Mouse (Mus musculus) stomach, postnatal 0 days (tissue): ENCODE data around the gene Wwox. TPM values are rescaled to one million over a fixed set of nuclear protein-coding genes. Genes with fewer than 3 reads are reported as not detected.

Experiments
- ATAC-seq: fragments of 200-750 bp; cut with Nextera tagmentation; 2 replicates; pipeline ENCODE4 v1.8.0; 2017; ENCODE audit not compliant: low FRiP score, low TSS enrichment
- DNase-seq: peaks from one replicate; pipeline ENCODE4 v3.0.0-alpha.2; 2016; ENCODE audit warnings: low spot score
- H3K27ac ChIP-seq: fragments of 300-500 bp; sonication (generic); replicated peaks from 2 replicates; pipeline ENCODE4 v1.5.1; 2014; ENCODE audit warnings: mild to moderate bottlenecking, control low read depth
- H3K27me3 ChIP-seq: fragments of 300-500 bp; sonication (generic); 2 replicates; pipeline ENCODE4 v1.6.1; 2014; ENCODE audit warnings: low read length; ENCODE audit not compliant: control insufficient read depth, insufficient read depth
- H3K36me3 ChIP-seq: fragments of 300-500 bp; sonication (generic); 2 replicates; pipeline ENCODE4 v1.6.1; 2014; ENCODE audit warnings: low read length, mixed read lengths; ENCODE audit not compliant: control insufficient read depth, insufficient read depth
- H3K4me1 ChIP-seq: fragments of 300-500 bp; sonication (generic); replicated peaks from 2 replicates; pipeline ENCODE4 v1.6.1; 2014; ENCODE audit warnings: antibody characterized with exemption; ENCODE audit not compliant: control insufficient read depth, insufficient read depth
- H3K4me2 ChIP-seq: fragments of 300-500 bp; sonication (generic); replicated peaks from 2 replicates; pipeline ENCODE4 v1.6.1; 2014; ENCODE audit warnings: low read depth, mild to moderate bottlenecking, control low read depth, moderate library complexity
- H3K4me3 ChIP-seq: fragments of 300-500 bp; sonication (generic); 2 replicates; pipeline ENCODE4 v1.5.1; 2014; ENCODE audit warnings: low read depth, low read length, control low read depth
- H3K9ac ChIP-seq: fragments of 300-500 bp; sonication (generic); 2 replicates; pipeline ENCODE4 v1.6.1; 2014; ENCODE audit warnings: mild to moderate bottlenecking, low read length, control low read depth, mixed read lengths
- H3K9me3 ChIP-seq: fragments of 300-500 bp; sonication (generic); 2 replicates; pipeline ENCODE4 v1.6.1; 2016; ENCODE audit warnings: low read length; ENCODE audit not compliant: control insufficient read depth
- CTCF ChIP-seq: IDR thresholded peaks from 2 replicates; pipeline ENCODE4 v1.5.1; 2016; ENCODE audit warnings: antibody characterized with exemption, low read depth, mild to moderate bottlenecking, moderate library complexity
- EP300 ChIP-seq: optimal IDR thresholded peaks from 2 replicates; pipeline ENCODE3; 2016; ENCODE audit warnings: antibody characterized with exemption
- WGBS: fragments of 180-500 bp; shearing (Covaris S2); extraction: QIAGEN DNeasy Blood & Tissue Kit; methylation state at CpG from one replicate; pipeline ENCODE4 v1.1.7; 2014; 5-methylcytosine and 5-hydroxymethylcytosine counted together
- polyA plus RNA-seq: library from polyadenylated mRNA; unstranded; fragments of >200 nt; fragmentation: Nextera tagmentation; extraction: Ambion mirVana; gene quantifications from 2 replicates; pipeline ENCODE4 v1.2.1, GENCODE M21; 2015

Wwox gene
- polyA plus RNA-seq, 1 experiment from 2014 or later: 9.2 TPM

DNA sequence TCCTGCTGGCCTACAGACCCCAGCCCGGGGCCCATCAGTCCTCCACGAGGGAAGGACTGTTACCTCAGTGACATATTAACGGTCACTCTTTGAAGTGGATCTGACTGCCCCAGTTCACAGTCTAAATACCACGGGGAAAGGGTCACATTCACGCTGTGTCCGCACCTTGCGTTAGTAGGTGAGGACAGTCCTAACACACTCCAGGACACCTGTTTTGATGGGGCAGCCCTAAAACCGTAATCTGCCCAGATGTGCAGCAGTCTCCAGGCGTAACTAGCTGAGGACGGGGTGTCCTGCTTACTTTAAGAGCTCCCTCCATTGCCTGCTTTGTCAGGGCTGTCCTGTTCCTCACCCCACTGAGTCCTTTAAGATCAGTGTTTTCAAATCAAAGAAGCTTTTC lies 160.1 kb downstream of the Wwox start:
- 68% methylated on average over 10 of the region's 10 CpGs for WGBS
- TF ChIP-seq CTCF (no peak), EP300 (no peak)
- no peak for ATAC-seq

DNA sequence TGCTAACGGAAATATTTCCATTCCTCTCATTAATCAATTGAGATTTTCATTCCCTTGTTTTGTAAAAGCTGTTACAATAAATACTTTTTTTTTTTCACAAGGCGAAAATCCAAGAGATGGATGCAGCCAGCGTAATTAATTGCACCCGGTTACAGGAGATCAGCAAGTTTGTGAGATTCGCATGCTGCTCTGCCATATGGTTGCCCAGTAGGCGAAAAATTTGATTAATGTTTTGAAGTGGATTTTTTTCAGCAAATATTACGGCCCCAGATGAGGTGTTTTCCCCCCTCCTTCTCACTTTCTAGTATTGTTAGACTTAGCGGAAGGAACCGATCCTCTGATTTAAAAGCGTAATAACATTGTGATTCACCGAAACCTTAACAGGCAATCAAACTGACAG lies 160.7 kb downstream of the Wwox start:
- ATAC-seq: no peak
- Histone ChIP-seq H3K36me3 (no peaks in the 10 kb centered on the region), H3K27ac (no peak overlapping the region), H3K4me1 (0 out of 2 replicates have a peak, but pooled peaks cover 2% of the 10 kb centered on the region), H3K9me3 (no peaks in the 10 kb centered on the region), H3K9ac (no peak overlapping the region), H3K27me3 (no peaks in the 10 kb centered on the region), H3K4me2 (no peak overlapping the region), H3K4me3 (no peak overlapping the region)
- no peak for TF ChIP-seq CTCF
- TF ChIP-seq EP300: no peak
- 87% methylated on average over 11 of the region's 11 CpGs for WGBS
- no peak for DNase-seq

More for the DNA sequence above, 160.1 kb downstream of the Wwox start:
- H3K4me1 ChIP-seq: 0 out of 2 replicates have a peak, but pooled peaks cover 2% of the 10 kb centered on the region
- H3K4me3 ChIP-seq: no peak overlapping the region
- no peak overlapping the region for H3K4me2 ChIP-seq
- H3K27me3 ChIP-seq: no peaks in the 10 kb centered on the region
- H3K9ac ChIP-seq: no peak overlapping the region
- DNase-seq: no peak
- no peak overlapping the region for H3K27ac ChIP-seq
- H3K36me3 ChIP-seq: no peaks in the 10 kb centered on the region
- no peaks in the 10 kb centered on the region for H3K9me3 ChIP-seq

DNA sequence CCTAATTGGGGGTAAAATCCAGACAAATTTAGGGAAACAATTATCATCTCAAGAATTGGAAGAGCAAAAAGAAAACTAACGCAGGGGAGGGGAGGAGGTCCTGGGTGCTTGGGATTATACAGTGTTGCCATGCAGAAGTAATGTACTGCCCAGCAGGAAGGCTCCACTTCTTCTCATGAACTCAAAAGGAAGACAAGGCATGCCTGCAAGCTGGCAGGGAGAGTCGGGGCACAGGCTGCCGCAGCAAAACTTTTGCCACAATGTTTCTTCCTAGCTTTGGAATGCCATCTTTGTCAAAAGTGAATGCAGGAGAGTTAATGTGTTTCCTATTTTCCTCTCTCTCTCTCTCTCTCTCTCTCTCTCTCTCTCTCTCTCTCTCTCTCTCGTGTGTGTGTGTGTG lies 163.6 kb downstream of the Wwox start:
- H3K9ac ChIP-seq: no peak overlapping the region
- H3K27ac ChIP-seq: no peak overlapping the region
- ATAC-seq (no peak), DNase-seq (no peak)
- H3K4me3 ChIP-seq: no peak overlapping the region
- no peak overlapping the region for H3K4me2 ChIP-seq
- TF ChIP-seq CTCF (no peak), EP300 (no peak)
- no peaks in the 10 kb centered on the region for H3K9me3 ChIP-seq
- no peaks in the 10 kb centered on the region for H3K27me3 ChIP-seq
- 77% methylated on average over 3 of the region's 4 CpGs for WGBS
- no peaks in the 10 kb centered on the region for H3K36me3 ChIP-seq
- 0 out of 2 replicates have a peak, but pooled peaks cover 2% of the 10 kb centered on the region for H3K4me1 ChIP-seq

DNA sequence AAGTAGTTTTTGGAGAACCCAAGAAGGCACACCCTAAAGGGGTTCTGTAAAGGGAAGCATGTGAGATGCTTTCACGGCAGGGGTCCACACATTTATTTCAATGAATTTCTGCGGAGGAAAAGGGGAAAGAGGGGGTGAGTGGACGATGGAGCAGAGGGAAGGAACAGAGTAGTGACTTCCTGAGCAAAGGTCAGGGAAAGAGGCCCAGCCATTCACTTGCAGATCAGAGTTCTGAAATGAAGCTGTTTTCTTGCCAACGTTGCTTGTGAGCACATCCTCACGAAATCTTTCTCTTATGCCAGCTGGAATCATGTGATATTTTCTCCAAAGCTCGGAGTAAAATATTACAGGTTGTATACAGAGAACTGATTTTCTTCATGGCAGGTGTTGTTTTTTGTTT lies 164.1 kb downstream of the Wwox start:
- TF ChIP-seq EP300: no peak
- no peak for TF ChIP-seq CTCF
- Histone ChIP-seq H3K4me1 (0 out of 2 replicates have a peak, but pooled peaks cover 2% of the 10 kb centered on the region), H3K9ac (no peak overlapping the region), H3K27me3 (no peaks in the 10 kb centered on the region), H3K4me3 (no peak overlapping the region), H3K27ac (no peak overlapping the region), H3K9me3 (no peaks in the 10 kb centered on the region), H3K36me3 (no peaks in the 10 kb centered on the region), H3K4me2 (no peak overlapping the region)
- ATAC-seq (no peak), DNase-seq (no peak)
- WGBS: 56% methylated on average over 6 of the region's 6 CpGs

DNA sequence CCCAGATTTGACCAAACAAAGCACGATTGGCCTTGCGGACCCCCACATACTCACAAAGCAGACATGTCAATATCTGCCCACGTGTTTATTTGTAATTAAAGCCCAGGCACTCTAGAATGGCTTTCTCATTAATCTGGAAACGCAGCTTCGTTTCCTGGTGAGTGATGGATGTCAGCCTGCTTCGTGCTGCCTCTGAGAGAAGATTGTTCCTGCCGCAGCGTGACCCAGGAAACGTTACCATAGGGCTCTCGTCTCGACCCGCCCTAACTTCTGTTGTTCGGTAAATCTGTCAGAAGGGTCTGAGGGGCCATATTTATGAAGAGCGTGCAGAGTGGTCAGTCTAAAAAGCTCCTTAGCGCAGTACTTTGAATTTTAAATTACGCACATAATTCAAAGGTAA lies 164.9 kb downstream of the Wwox start:
- H3K4me1 ChIP-seq: 0 out of 2 replicates have a peak, but pooled peaks cover 2% of the 10 kb centered on the region
- no peak overlapping the region for H3K4me3 ChIP-seq
- H3K36me3 ChIP-seq: no peaks in the 10 kb centered on the region
- H3K9ac ChIP-seq: no peak overlapping the region
- no peak for ATAC-seq
- DNase-seq: no peak
- H3K4me2 ChIP-seq: no peak overlapping the region
- TF ChIP-seq EP300: no peak
- TF ChIP-seq CTCF: no peak
- H3K27me3 ChIP-seq: no peaks in the 10 kb centered on the region
- WGBS: 47% methylated on average over 16 of the region's 16 CpGs
- H3K9me3 ChIP-seq: no peaks in the 10 kb centered on the region
- H3K27ac ChIP-seq: no peak overlapping the region

DNA sequence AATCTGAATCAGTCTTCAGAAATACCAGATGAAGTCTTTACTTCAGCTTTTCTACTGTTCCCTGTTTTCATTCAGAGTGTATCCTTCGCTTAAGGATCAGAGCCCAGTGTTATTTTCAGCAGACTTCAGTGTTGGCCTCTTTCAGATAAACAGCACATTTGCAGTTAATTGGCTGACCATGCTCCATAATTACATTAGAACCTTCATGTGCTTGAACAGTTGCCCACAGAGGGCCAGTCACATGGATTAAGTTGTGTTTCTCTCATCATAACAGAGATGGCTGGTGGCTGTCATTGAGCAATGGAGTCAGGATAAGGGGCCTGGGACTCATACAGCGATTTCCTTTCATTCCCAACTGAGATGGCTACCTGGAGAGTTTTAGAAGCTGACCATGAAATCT lies 166.2 kb downstream of the Wwox start:
- ATAC-seq (no peak), DNase-seq (no peak)
- Histone ChIP-seq H3K27me3 (no peaks in the 10 kb centered on the region), H3K27ac (no peak overlapping the region), H3K4me3 (no peak overlapping the region), H3K9ac (no peak overlapping the region), H3K4me1 (0 out of 2 replicates have a peak, but pooled peaks cover 2% of the 10 kb centered on the region), H3K36me3 (no peaks in the 10 kb centered on the region), H3K9me3 (no peaks in the 10 kb centered on the region), H3K4me2 (no peak overlapping the region)
- WGBS: 51% methylated on average over 2 of the region's 2 CpGs
- TF ChIP-seq CTCF (no peak), EP300 (no peak)
